Mouse (Mus musculus) liver, postnatal 0 days (tissue): ENCODE data around the gene 4933424G06Rik.

ENCODE experiments used
- CTCF ChIP-seq: sonication (generic); IDR thresholded peaks from 2 replicates; pipeline ENCODE4 v1.5.1; 2016; ENCODE audit warnings: antibody characterized with exemption, low read depth
- EP300 ChIP-seq: IDR thresholded peaks from 2 replicates; pipeline ENCODE4 v1.6.1; 2016; ENCODE audit warnings: antibody characterized with exemption, low read depth, mild to moderate bottlenecking

GRCm38 (mm10) chr1:36784365-36785134 lies 74.6 kb downstream of the 4933424G06Rik start:
- TF ChIP-seq CTCF = peak; percentile 92
- no peak for TF ChIP-seq EP300
